Mouse (Mus musculus) midbrain, embryonic 13.5 days (tissue): ENCODE data around the gene Oser1. TPM values are rescaled to one million over a fixed set of nuclear protein-coding genes. Genes with fewer than 3 reads are reported as not detected.
"Not testable (repeated sequence)": the region's sequence is repeated elsewhere in the genome, so short reads cannot be mapped to it uniquely, and the experiment has no call there.

Experiments used
- ATAC-seq: fragments of 200-750 bp; cut with Nextera tagmentation; 2 replicates; pipeline ENCODE4 v1.8.0; 2017; ENCODE audit warnings: mild to moderate bottlenecking, moderate TSS enrichment, moderate library complexity
- H3K27ac ChIP-seq: fragments of 300-500 bp; sonication (generic); 2 replicates; pipeline ENCODE4 v1.5.1; 2015; ENCODE audit warnings: inconsistent platforms, mild to moderate bottlenecking, moderate library complexity
- H3K27me3 ChIP-seq: fragments of 300-500 bp; sonication (generic); 2 replicates; pipeline ENCODE4 v1.6.1; 2015; ENCODE audit warnings: mild to moderate bottlenecking, inconsistent platforms
- H3K36me3 ChIP-seq: fragments of 300-500 bp; sonication (generic); 2 replicates; pipeline ENCODE4 v1.6.1; 2015; ENCODE audit warnings: mild to moderate bottlenecking, inconsistent platforms
- H3K4me1 ChIP-seq: fragments of 300-500 bp; sonication (generic); replicated peaks from 2 replicates; pipeline ENCODE4 v1.6.1; 2015; ENCODE audit warnings: inconsistent platforms
- H3K4me2 ChIP-seq: fragments of 300-500 bp; sonication (generic); replicated peaks from 2 replicates; pipeline ENCODE4 v1.6.1; 2015; ENCODE audit warnings: moderate library complexity, mild to moderate bottlenecking, inconsistent platforms
- H3K4me3 ChIP-seq: fragments of 300-500 bp; sonication (generic); replicated peaks from 2 replicates; pipeline ENCODE4 v1.5.1; 2015; ENCODE audit warnings: mild to moderate bottlenecking, inconsistent platforms
- H3K9ac ChIP-seq: fragments of 300-500 bp; sonication (generic); replicated peaks from 2 replicates; pipeline ENCODE4 v1.6.1; 2015; ENCODE audit warnings: mild to moderate bottlenecking, inconsistent platforms
- H3K9me3 ChIP-seq: fragments of 300-500 bp; sonication (generic); 2 replicates; pipeline ENCODE4 v1.6.1; 2016; ENCODE audit warnings: mild to moderate bottlenecking, inconsistent platforms
- WGBS: fragments of 180-500 bp; shearing (Covaris S2); methylation state at CpG from one replicate; pipeline ENCODE4 v1.1.7; 2015; 5-methylcytosine and 5-hydroxymethylcytosine counted together
- polyA plus RNA-seq: library from polyadenylated mRNA; unstranded; fragments of >200 nt; fragmentation: Nextera tagmentation; extraction: Ambion mirVana; gene quantifications from 2 replicates; pipeline ENCODE4 v1.2.1, GENCODE M21; 2015

Gene Oser1
- polyA plus RNA-seq, 1 experiment from 2014 or later, result 79.4 TPM

DNA sequence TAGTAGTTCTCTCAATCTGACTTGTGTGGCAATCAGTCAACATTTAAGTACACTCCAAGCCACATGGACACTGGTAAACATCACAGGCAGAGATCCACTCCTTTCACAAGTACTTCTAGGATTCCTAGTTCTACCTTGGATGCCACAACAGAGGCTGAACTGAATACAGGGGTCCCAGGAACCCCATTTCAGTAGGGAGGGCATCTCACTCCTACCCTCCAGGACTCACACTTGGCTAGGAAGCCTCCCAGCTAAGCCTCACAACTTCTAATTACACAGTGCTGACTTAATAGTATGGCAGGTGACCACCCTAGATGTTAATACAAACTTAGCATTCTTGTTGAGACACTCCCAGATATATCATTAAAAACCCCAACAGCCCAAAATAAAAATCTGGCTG, 6.7 kb downstream of the Oser1 start:
- no peaks in the 10 kb centered on the region for H3K27me3 ChIP-seq
- H3K9ac ChIP-seq, result peak overlapping the region; percentile 91
- ATAC-seq, result no peak
- H3K4me1 ChIP-seq, result peaks cover 32% of the 10 kb centered on the region
- peak overlapping the region; percentile 98 for H3K4me3 ChIP-seq
- peaks cover 15% of the 10 kb centered on the region for H3K36me3 ChIP-seq
- H3K27ac ChIP-seq, result no peak overlapping the region
- peak overlapping the region; percentile 95 for H3K4me2 ChIP-seq
- H3K9me3 ChIP-seq, result no peaks in the 10 kb centered on the region

DNA sequence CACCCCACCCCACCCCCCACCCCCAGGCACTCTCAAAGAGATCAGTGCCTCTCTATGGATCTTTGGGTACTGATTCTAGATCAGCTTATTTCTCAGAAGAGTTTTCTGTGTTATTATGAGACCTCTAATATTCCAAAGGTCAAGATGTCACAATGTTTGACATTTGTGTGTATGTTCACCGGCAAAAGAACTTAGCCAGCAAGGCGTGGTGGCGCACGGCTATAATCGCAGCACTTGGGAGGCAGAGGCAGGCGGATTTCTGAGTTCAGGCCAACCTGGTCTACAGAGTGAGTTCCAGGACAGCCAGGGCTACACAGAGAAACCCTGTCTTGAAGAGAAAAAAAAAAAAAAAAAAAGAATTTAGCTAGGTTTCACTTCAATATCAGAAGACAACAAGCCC, 7.5 kb downstream of the Oser1 start:
- no peak overlapping the region for H3K9ac ChIP-seq
- peaks cover 19% of the 10 kb centered on the region for H3K36me3 ChIP-seq
- no peaks in the 10 kb centered on the region for H3K27me3 ChIP-seq
- 96% methylated on average over 6 of the region's 6 CpGs for WGBS
- no peak overlapping the region for H3K27ac ChIP-seq
- H3K4me2 ChIP-seq, result no peak overlapping the region
- peaks cover 32% of the 10 kb centered on the region for H3K4me1 ChIP-seq
- H3K9me3 ChIP-seq, result no peaks in the 10 kb centered on the region
- H3K4me3 ChIP-seq, result no peak overlapping the region
- no peak for ATAC-seq

DNA sequence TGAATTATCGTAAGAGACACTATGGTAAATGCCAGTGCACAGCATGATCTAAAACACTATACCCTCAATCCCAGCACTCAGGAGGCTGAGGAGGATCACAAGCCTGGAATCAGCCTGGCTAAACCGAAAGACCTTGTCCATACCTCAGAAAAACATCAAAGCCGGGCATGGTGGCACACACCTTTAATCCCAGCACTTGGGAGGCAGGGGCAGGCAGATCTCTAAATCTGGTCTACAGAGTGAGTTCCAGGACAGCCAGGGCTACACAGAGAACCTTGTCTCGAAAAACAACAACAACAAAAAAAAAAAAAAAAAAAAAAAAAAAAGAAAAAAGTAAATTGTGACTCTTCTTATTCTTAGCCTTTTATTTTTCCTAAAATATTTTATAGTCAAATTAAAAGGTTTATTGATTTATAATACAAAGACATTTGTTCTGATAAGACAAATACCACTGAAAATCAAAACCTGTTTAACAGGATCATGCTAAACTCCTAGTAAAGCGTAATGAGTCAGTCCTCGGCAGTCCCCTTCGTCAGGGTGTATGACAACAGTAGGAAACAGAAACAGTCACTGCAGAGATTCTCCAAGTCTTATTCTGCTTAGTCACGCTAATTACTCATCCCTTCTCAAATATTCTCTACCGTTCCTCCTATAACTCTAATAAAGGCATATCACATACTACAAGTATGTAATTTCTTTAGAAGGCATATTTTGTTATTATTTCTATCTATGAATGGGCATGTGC, 11.5 kb downstream of the Oser1 start:
- Histone ChIP-seq H3K9ac (no peak overlapping the region), H3K4me1 (peaks cover 8% of the 10 kb centered on the region), H3K4me3 (no peak overlapping the region), H3K27me3 (no peaks in the 10 kb centered on the region), H3K36me3 (peaks cover 53% of the 10 kb centered on the region), H3K4me2 (no peak overlapping the region), H3K27ac (no peak overlapping the region), H3K9me3 (no peaks in the 10 kb centered on the region)
- WGBS, result 96% methylated on average over 9 of the region's 9 CpGs
- no peak for ATAC-seq

DNA sequence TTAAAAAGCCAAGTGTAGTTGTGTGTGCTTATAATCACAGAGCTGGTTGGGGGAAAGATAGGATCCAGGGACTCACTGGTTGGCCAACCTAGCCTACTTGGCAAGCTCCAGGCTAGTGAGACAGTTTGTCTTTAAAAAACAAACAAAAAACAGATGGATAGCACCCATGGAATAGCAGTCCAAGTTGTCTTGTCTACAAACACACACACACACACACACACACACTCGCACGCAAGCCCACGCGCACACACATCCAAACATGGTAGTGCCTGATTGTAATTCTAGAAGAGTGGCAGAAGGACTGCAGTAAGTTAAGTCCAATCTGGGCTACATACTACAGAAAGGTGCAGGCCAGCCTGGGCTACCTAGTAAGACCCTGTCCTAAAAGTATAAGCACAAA, 12.1 kb downstream of the Oser1 start:
- peaks cover 57% of the 10 kb centered on the region for H3K36me3 ChIP-seq
- H3K4me1 ChIP-seq, result peaks cover 2% of the 10 kb centered on the region
- no peak overlapping the region for H3K4me2 ChIP-seq
- H3K27ac ChIP-seq, result no peak overlapping the region
- H3K4me3 ChIP-seq, result no peak overlapping the region
- no peaks in the 10 kb centered on the region for H3K9me3 ChIP-seq
- 96% methylated on average over 4 of the region's 4 CpGs for WGBS
- H3K9ac ChIP-seq, result no peak overlapping the region
- H3K27me3 ChIP-seq, result no peaks in the 10 kb centered on the region
- no peak for ATAC-seq

DNA sequence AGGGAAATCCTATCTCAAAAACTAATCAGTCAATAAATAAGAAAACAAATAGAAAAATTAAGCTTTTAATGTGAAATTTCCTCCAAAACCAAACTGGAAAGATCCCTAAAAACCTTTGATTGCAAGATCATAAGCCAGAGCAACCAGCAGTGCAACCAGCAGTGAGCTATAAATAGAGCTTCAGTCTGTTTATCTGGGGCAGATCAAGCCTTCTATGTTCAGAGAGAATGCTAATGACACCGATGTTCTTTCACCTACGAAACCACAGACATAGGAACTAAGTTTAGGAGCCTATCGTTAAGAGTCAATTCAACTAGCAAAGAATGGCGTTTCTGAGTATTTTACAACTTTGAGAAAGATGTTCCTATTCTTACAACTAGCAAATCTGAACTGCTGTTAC, 12.7 kb downstream of the Oser1 start:
- no peak overlapping the region for H3K4me2 ChIP-seq
- no peaks in the 10 kb centered on the region for H3K9me3 ChIP-seq
- no peaks in the 10 kb centered on the region for H3K4me1 ChIP-seq
- no peak overlapping the region for H3K27ac ChIP-seq
- no peaks in the 10 kb centered on the region for H3K27me3 ChIP-seq
- 95% methylated on average over 4 of the region's 4 CpGs for WGBS
- no peak overlapping the region for H3K9ac ChIP-seq
- H3K36me3 ChIP-seq, result peaks cover 63% of the 10 kb centered on the region
- no peak for ATAC-seq
- H3K4me3 ChIP-seq, result no peak overlapping the region

DNA sequence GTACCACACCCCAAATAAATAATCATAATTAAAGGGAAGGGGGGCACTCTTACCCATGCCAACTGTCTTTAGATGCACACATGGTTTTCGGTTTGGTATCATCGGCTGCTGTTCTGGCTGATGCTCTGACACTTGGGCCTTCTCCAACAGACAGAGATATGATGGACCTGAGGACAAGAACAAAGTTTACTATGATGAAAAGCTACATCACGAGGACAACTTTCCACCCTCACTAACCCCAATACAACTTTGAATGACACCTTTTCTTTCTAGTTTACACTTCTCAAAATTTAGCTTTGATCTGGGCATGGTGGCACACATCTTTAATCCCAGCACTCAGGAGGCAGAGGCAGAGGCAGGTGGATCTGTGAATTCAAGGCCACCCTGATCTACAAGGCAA, 13.2 kb downstream of the Oser1 start:
- ATAC-seq, H3K27me3 ChIP-seq: not testable (repeated sequence)

DNA sequence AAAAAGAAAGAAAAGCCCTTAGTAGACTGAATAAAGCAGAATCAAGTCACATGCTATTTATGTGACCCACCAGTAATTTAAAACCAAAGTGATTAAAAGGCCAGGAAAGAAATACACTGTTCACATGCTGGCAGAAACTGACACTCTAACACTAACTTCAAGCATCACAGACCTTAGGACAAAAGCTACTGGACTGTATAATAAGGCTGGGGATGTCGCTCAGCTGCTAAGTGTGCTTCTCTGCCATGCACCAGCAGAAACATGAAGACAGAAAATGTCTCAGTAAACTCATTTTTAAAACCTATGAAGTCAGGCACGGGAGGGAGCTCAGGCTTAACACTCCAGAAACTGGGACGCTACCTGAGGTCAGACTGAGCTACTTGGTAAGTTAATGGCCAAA, 14.3 kb downstream of the Oser1 start:
- Histone ChIP-seq H3K9ac (no peak overlapping the region), H3K36me3 (peaks cover 68% of the 10 kb centered on the region), H3K27ac (no peak overlapping the region), H3K4me3 (no peak overlapping the region), H3K4me1 (no peaks in the 10 kb centered on the region), H3K27me3 (no peaks in the 10 kb centered on the region), H3K4me2 (no peak overlapping the region), H3K9me3 (no peaks in the 10 kb centered on the region)
- ATAC-seq, result no peak
- 88% methylated on average over 3 of the region's 3 CpGs for WGBS

More for the DNA sequence above, 13.2 kb downstream of the Oser1 start:
- not testable (repeated sequence) for H3K4me3 ChIP-seq, H3K4me1 ChIP-seq, H3K4me2 ChIP-seq, H3K27ac ChIP-seq, H3K9me3 ChIP-seq, H3K9ac ChIP-seq
- 98% methylated on average over 3 of the region's 3 CpGs for WGBS
- peaks cover 63% of the 10 kb centered on the region for H3K36me3 ChIP-seq

DNA sequence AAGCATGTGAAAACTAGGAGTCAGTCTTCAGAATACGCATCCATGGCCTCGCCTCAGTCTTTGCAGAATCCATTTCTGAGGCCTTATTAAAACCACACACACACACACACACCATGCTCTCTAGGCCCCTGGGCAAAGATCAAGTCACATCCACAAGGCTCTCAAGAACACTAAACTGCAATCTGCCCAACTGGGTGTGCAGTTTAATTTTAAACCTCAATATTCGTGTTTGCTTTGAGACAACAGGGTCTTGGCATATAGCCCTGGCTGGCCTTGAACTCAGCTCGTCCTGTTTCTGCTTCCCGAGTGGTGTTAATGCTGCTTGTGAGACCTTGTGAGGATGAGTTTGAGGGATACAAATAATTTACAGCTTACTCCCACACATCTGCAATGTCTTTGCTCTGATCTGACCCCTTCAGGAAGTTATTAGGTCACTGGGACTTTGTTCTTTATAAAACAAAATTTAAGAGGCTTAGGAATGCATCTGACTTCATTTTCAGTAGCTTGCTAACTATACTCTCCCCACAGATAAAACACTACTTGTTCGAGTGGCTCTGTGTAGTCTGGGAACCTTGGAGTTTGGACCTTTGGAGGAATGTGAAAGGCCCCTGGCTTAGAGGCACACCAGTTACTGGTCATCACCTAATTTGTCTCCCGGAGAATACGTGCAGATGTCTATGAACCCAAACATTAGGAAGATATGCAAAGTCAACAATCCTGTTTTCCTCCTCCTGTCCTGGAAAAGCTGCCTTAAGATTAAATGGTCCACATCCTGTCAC, 20.3 kb downstream of the Oser1 start:
- no peak overlapping the region for H3K27ac ChIP-seq
- 90% methylated on average over 8 of the region's 8 CpGs for WGBS
- no peak for ATAC-seq

DNA sequence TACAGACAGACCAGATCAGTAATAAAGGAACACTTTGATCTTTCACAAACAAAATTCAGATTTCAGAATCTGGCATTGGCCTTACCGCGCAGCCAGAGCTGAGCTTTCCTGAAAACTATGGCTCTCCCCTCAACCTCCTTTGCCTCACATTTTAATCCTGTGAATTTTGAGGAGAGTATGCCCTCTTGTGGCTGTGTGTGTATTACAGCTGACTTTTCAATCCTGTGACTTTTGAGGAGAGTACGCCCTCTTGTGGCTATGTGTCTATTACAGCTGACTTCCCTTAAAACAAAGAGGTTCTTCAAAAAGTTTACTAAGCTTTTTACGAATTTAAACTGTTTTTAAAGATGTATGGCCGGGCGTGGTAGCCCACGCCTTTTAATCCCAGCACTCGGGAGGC, 23.3 kb downstream of the Oser1 start:
- no peak overlapping the region for H3K9ac ChIP-seq
- H3K9me3 ChIP-seq, result no peaks in the 10 kb centered on the region
- 14% methylated on average over 8 of the region's 8 CpGs for WGBS
- 0 out of 2 replicates have a peak, but pooled peaks cover 3% of the 10 kb centered on the region for H3K27me3 ChIP-seq
- peaks cover 18% of the 10 kb centered on the region for H3K36me3 ChIP-seq
- H3K4me1 ChIP-seq, result peaks cover 7% of the 10 kb centered on the region; the same call in 1 of the 2 replicates
- ATAC-seq, result 0 out of 2 replicates have a peak, but pooled peaks have one; percentile 17
- H3K4me2 ChIP-seq, result no peak overlapping the region
- H3K4me3 ChIP-seq, result no peak overlapping the region
- no peak overlapping the region for H3K27ac ChIP-seq

More for the DNA sequence above, 20.3 kb downstream of the Oser1 start:
- no peak overlapping the region for H3K9ac ChIP-seq
- peaks cover 41% of the 10 kb centered on the region for H3K36me3 ChIP-seq
- H3K9me3 ChIP-seq, result no peaks in the 10 kb centered on the region
- H3K4me3 ChIP-seq, result no peak overlapping the region
- no peak overlapping the region for H3K4me2 ChIP-seq
- H3K27me3 ChIP-seq, result no peaks in the 10 kb centered on the region
- H3K4me1 ChIP-seq, result no peaks in the 10 kb centered on the region

DNA sequence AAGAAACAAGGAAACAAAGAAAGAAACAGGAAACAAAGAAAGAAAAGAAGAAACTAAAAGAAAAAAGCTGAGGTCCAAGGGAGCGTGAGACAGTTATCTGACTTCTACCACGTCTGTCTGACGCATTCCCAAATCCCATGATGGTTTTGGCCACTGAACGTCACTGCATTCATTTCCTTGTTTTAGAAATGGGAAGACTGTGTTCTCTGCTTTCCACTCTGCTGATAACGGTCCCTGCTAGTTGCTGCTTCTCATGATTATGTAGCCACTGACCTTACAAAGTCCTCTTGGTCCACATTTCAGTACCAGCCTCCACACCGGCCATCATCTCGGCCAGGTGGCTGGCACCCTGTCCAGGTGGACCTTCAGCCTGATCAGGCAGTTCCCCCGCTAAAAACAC, 25.3 kb downstream of the Oser1 start:
- Histone ChIP-seq H3K27me3 (0 out of 2 replicates have a peak, but pooled peaks cover 3% of the 10 kb centered on the region), H3K9ac (no peak overlapping the region), H3K4me2 (no peak overlapping the region), H3K9me3 (no peaks in the 10 kb centered on the region), H3K27ac (no peak overlapping the region), H3K4me1 (peaks cover 7% of the 10 kb centered on the region; the same call in 1 of the 2 replicates), H3K36me3 (0 out of 2 replicates have a peak, but pooled peaks cover 4% of the 10 kb centered on the region), H3K4me3 (no peak overlapping the region)
- no peak for ATAC-seq
- WGBS, result 75% methylated on average over 8 of the region's 8 CpGs

DNA sequence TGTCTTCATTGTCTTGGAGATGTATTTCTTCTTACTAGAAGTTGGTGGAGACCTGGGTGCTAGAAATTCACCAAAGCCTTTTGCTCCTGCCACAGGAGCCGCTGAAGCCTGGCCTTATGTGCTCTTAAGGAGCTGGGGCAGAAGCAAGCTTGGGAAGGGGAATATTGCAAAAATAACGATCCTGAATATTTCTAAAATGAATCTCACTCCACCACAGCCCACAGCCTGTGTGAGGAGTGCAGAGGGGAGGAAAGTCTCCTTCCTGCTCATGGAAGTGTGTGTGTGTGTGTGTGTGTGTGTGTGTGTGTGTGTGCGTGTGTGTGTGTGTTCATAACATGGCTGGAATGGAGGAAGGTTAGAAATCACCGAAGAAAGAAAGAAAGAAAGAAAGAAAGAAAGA, 25.7 kb downstream of the Oser1 start:
- H3K4me2 ChIP-seq, result no peak overlapping the region
- peaks cover 7% of the 10 kb centered on the region; the same call in 1 of the 2 replicates for H3K4me1 ChIP-seq
- H3K27me3 ChIP-seq, result 0 out of 2 replicates have a peak, but pooled peaks cover 3% of the 10 kb centered on the region
- no peaks in the 10 kb centered on the region for H3K36me3 ChIP-seq
- H3K9ac ChIP-seq, result no peak overlapping the region
- 87% methylated on average over 4 of the region's 4 CpGs for WGBS
- no peak overlapping the region for H3K27ac ChIP-seq
- ATAC-seq, result no peak
- no peaks in the 10 kb centered on the region for H3K9me3 ChIP-seq
- no peak overlapping the region for H3K4me3 ChIP-seq

DNA sequence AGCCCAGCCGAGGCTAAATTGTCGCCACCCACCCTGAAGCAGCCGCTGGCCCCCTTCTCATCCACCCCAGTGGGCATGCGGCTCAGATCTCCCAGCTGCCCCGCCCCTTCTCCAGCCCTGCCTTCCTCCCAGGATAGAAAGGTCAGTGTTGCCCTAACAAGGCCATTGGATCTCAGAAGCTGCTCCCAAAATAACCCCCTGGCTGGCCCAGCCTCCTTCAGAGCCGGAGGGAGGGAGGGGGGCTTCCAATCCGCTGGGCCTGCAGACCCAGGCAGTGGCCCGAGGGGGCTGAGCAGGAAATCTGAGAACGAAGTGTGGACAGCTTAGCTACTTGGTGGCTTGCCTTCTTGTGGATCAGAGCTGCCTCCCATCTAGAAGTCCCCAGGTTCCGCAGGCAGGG, 26.6 kb downstream of the Oser1 start, which contains the start of gene Jph2:
Gene Jph2, minus strand, starts transcription at position 89 of the 400 bp plus-strand sequence.
- H3K27ac ChIP-seq, result no peak within 1 kb of the TSS
- peak within 1 kb of the TSS; percentile 29 for H3K4me2 ChIP-seq
- WGBS, result 10% methylated on average over 10 of the region's 10 CpGs
- H3K27me3 ChIP-seq, result 0 out of 2 replicates have a peak, but pooled peaks cover 3% of the 10 kb centered on the region
- no peaks in the 10 kb centered on the region for H3K9me3 ChIP-seq
- H3K9ac ChIP-seq, result no peak within 1 kb of the TSS
- ATAC-seq, result no peak
- H3K4me1 ChIP-seq, result peaks cover 7% of the 10 kb centered on the region; the same call in 1 of the 2 replicates
- H3K36me3 ChIP-seq, result no peaks in the 10 kb centered on the region
- no peak within 1 kb of the TSS for H3K4me3 ChIP-seq
